Mouse (Mus musculus) forebrain, embryonic 10.5 days (tissue): ENCODE results near the gene Wdr95. TPM values are rescaled to one million over a fixed set of nuclear protein-coding genes. Genes with fewer than 3 reads are reported as not detected.
A peak's percentile ranks its signal among the peaks of the same experiment; 100 is the strongest.
"Not testable (repeated sequence)": the region's sequence is repeated elsewhere in the genome, so short reads cannot be mapped to it uniquely, and the experiment has no call there.

ENCODE experiments used
- DNase-seq: peaks from one replicate; pipeline ENCODE4 v3.0.0-alpha.2; 2017; ENCODE audit warnings: low spot score; ENCODE audit errors: extremely low spot score
- H3K27ac ChIP-seq: fragments of 300-500 bp; sonication (generic); 2 replicates; pipeline ENCODE4 v1.5.1; 2016; ENCODE audit warnings: mild to moderate bottlenecking
- H3K27me3 ChIP-seq: fragments of 300-500 bp; sonication (generic); 2 replicates; pipeline ENCODE4 v1.6.1; 2016; ENCODE audit warnings: mild to moderate bottlenecking; ENCODE audit not compliant: poor library complexity, severe bottlenecking
- H3K36me3 ChIP-seq: fragments of 300-500 bp; sonication (generic); replicated peaks from 2 replicates; pipeline ENCODE4 v1.6.1; 2016; ENCODE audit warnings: mild to moderate bottlenecking, moderate library complexity
- H3K4me1 ChIP-seq: fragments of 300-500 bp; sonication (generic); 2 replicates; pipeline ENCODE4 v1.6.1; 2016
- H3K4me3 ChIP-seq: fragments of 300-500 bp; sonication (generic); 2 replicates; pipeline ENCODE4 v1.5.1; 2016; ENCODE audit warnings: mild to moderate bottlenecking, moderate library complexity
- H3K9me3 ChIP-seq: fragments of 300-500 bp; sonication (generic); 2 replicates; pipeline ENCODE4 v1.6.1; 2016; ENCODE audit warnings: mild to moderate bottlenecking, moderate library complexity
- WGBS: fragments of 180-500 bp; shearing (Covaris S2); methylation state at CpG from one replicate; pipeline ENCODE4 v1.1.7; 2016; 5-methylcytosine and 5-hydroxymethylcytosine counted together
- polyA plus RNA-seq: library from polyadenylated mRNA; unstranded; fragments of >200 nt; fragmentation: Nextera tagmentation; extraction: Ambion mirVana; gene quantifications from 2 replicates; pipeline ENCODE4 v1.2.1, GENCODE M21; 2016

Wdr95 gene
- polyA plus RNA-seq, 1 experiment from 2014 or later = not detected

DNA sequence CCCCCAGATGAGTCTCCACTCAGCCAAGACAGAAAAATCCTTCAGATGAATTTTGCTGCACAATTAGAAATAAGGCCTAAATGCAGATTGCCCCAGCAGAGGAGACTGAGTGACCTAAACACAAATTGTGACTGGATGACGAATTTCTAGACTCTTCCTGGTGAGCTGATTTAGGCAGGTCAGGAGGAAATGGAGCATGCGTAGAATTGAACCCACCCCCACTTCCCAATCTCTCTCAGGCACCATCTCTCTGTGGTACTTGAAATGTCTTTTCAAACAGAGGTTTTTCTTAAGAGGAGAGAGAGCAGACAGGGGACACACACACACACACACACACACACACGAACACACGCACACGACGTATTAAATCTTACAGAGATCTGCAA is 4.6 kb upstream of the Wdr95 start:
- Histone ChIP-seq H3K9me3 (no peaks in the 10 kb centered on the region; the same call in 1 of the 2 replicates), H3K4me3 (no peak overlapping the region), H3K4me1 (peaks cover 62% of the 10 kb centered on the region), H3K27me3 (peaks cover 18% of the 10 kb centered on the region), H3K27ac (peak overlapping the region; percentile 81), H3K36me3 (no peaks in the 10 kb centered on the region)
- no peak for DNase-seq
- WGBS = 79% methylated on average over 6 of the region's 6 CpGs

DNA sequence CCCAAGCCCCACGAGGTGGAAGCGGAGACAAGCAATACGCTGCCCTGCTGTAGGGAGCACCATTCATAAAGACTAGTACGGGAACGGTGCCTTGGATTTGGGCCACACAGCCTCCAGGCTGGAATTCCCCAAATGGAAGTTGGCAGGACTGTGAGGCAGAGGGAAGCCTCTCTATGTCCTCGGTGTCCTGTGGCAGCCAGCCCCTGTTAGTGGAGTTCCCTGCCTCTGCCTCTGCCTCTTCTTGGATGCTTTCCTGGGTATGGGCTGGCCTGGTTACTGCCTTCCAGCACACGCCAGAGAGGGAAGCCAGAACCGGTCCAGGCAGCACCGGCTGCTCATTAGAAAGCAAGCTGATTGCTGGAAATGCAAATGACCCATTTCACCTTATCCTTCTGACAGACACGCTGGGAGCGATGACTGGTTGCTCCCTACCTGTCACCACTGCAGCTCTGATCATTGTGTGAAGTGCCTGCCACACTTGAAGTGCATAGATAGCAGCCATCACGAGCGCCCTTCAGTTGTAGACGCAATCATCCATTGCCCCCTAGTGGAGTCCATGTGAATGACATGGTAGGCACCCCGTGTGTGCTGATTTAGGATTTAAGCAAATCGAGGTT is 4.1 kb upstream of the Wdr95 start:
- peaks cover 66% of the 10 kb centered on the region for H3K4me1 ChIP-seq

DNA sequence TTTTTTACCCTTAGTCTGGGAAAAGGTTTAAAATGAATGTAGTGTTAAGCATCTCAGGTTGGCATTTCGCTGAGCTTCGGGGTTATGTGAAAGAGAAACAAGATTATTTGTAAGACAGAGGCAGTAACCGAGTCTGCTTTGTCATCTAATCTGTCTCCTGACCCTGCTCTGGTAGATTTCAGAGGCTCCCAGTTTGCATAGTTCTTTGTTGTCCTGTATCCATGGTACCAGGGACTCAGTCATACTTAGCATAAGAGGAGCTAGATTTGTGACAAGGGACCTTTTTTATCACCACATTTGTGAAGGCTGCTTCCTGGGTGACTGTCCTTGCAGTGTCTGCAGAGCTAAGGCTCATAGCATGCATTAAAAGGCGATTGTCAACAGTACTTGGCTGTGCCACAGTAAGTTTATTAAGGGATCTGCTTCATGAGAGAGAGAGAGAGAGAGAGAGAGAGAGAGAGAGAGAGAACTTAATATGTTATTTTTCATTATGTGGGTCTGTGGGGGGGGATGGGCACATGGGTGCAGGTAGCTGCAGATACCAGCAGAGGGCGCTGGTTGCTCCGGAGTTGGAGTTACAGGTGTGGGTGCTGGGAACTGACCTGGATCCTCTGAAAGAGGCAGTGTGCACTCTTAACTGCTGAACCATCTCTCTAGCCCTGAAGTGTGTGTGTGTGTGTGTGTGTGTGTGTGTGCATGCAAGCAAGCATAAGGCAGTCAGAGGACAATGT is 3.3 kb upstream of the Wdr95 start:
- no peak for DNase-seq
- peaks cover 18% of the 10 kb centered on the region for H3K27me3 ChIP-seq
- peaks cover 72% of the 10 kb centered on the region for H3K4me1 ChIP-seq
- H3K36me3 ChIP-seq = no peaks in the 10 kb centered on the region
- H3K27ac ChIP-seq = peak overlapping the region; percentile 81; the same call in 1 of the 2 replicates
- no peaks in the 10 kb centered on the region; the same call in 1 of the 2 replicates for H3K9me3 ChIP-seq
- 50% methylated on average over 6 of the region's 6 CpGs for WGBS
- no peak overlapping the region for H3K4me3 ChIP-seq

More for the DNA sequence above, 4.1 kb upstream of the Wdr95 start:
- H3K27me3 ChIP-seq = peaks cover 18% of the 10 kb centered on the region
- peak overlapping the region; percentile 7; the same call in 1 of the 2 replicates for H3K4me3 ChIP-seq
- peak overlapping the region; percentile 81 for H3K27ac ChIP-seq
- no peaks in the 10 kb centered on the region; the same call in 1 of the 2 replicates for H3K9me3 ChIP-seq
- H3K36me3 ChIP-seq = no peaks in the 10 kb centered on the region
- DNase-seq = peak; percentile 81
- 36% methylated on average over 16 of the region's 16 CpGs for WGBS

DNA sequence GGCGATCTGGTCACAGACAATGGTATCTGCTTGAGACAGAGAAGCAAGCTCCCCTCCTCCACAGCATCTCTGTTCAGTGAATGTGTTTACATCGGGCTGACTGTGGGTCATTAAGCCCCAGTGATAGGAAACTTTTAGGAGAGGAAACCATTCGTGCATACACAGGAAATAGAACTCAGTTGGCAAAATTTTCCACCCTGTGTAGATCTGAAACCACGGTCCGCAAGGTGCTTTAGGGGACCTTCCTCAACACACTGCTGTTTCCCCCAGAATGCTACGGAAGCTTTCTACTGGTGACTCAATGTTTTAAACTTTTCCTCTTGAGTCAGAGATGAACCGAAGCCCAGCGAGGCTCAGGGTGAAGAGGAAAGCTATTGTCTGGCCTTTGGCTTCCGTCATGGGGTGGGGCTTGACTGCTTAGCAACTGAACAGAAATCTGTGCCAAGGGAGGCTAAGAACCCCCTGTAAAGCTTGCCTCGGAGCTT is 2.0 kb upstream of the Wdr95 start:
- DNase-seq = no peak
- Histone ChIP-seq H3K4me1 (peaks cover 66% of the 10 kb centered on the region), H3K36me3 (no peaks in the 10 kb centered on the region), H3K4me3 (no peak overlapping the region), H3K27me3 (peaks cover 18% of the 10 kb centered on the region), H3K9me3 (no peaks in the 10 kb centered on the region; the same call in 1 of the 2 replicates), H3K27ac (peak overlapping the region; percentile 66; the same call in 1 of the 2 replicates)
- WGBS = 58% methylated on average over 10 of the region's 10 CpGs

DNA sequence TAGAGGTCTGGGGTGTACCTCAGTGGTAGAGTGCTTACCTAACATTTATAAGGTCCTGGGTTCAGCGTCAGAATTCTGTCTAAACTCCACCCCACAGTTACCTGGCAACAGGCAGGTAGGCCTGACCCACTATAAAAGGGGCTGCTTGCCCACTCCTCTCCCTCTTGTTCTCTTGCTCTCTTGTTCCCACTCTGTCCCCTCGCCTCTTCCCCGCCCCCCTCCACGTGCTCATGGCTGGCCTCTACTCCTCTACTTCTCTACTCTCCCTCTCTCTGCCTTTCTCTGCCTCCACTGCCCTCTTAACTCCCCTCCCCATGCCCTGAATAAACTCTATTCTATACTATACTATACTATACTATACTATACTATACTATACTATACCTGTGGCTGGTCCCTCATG is 1.2 kb upstream of the Wdr95 start:
- Histone ChIP-seq H3K4me1 (peaks cover 63% of the 10 kb centered on the region), H3K27me3 (peaks cover 16% of the 10 kb centered on the region), H3K27ac (peak overlapping the region; percentile 66; the same call in 1 of the 2 replicates)
- WGBS = 85% methylated on average over 4 of the region's 4 CpGs
- DNase-seq, H3K4me3 ChIP-seq, H3K36me3 ChIP-seq, H3K9me3 ChIP-seq: not testable (repeated sequence)

DNA sequence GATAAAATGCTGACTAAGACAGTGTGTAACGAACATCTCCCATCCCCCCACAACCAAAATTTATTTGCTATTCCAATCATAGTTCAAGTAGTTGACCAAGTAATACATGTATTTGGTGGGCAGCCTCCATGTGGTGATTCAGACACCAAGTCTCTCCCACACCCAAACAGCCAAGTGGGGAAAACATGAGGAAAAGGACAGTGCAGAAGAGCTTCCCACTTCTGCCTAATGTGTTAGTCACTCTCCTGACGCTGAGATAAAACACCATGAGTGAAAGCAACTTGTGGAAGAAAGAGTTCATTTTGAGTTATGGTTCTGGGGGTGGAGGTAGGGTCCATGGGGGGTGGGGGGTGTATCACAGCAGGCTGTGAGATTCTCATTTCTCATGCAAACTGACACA is 5.4 kb downstream of the Wdr95 start:
- Histone ChIP-seq H3K9me3 (no peaks in the 10 kb centered on the region), H3K4me3 (no peak overlapping the region)
- 95% methylated on average over 2 of the region's 2 CpGs for WGBS

DNA sequence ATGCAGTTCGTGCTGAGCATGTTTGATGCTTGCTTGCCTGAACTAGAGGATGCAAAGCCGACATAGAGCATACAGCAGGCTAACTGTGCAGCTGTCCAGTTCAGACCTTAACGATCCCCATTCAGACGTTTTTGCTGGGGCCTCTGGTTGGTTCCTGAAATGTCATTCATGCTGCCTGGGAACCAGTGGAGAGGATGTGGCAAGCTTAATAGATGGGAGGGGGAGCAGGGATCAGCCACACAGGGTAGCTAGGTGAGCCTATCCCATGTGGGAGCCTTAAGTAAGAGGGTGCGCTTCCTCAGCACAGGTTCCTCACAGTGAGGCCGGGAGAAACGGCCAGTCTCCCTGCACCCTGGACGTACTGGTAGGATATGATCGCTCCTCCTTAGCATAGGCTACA is 7.5 kb downstream of the Wdr95 start:
- 79% methylated on average over 9 of the region's 9 CpGs for WGBS

More for the DNA sequence above, 5.4 kb downstream of the Wdr95 start:
- Histone ChIP-seq H3K27me3 (no peaks in the 10 kb centered on the region), H3K4me1 (peaks cover 27% of the 10 kb centered on the region), H3K36me3 (no peaks in the 10 kb centered on the region), H3K27ac (no peak overlapping the region)
- no peak for DNase-seq

DNA sequence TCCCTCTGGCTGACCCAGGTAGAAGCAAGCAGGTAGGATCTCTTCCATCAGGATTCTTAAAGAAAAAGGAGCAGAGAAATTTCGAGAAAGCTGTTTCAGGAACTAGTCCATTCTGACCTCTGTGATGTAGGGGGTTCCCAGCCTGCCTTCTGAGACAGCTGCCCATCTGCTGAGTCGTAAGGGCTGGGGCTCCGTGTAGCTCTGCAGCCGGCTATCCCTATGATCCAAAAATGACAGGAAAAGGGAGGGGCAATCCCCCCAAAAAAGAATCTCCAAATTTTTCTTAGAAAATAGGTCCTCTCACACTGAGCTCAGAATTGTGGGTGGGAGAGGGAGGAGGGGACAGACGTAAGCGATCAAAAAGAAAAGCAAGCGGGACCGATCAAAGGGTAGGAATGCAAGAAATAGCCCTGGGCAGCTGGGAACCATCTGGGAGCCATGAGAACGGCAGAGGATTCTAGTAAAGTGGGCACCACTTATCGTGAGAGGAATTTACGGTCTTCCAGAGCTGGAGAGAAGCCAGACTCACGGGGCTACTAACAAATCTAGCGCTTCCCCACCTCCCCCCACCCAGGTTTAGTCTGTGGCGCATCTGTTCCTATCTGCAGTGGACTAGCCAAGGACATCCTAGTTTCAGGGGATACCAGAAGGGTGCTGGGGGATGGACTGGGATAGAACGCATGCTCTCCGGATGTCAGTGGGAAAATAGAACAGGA is 9.5 kb downstream of the Wdr95 start:
- WGBS = 69% methylated on average over 16 of the region's 16 CpGs
- H3K27ac ChIP-seq = peak overlapping the region; percentile 51; the same call in 1 of the 2 replicates
- H3K4me1 ChIP-seq = peaks cover 17% of the 10 kb centered on the region
- H3K9me3 ChIP-seq = no peaks in the 10 kb centered on the region
- no peak for DNase-seq
- H3K4me3 ChIP-seq = no peak overlapping the region
- H3K36me3 ChIP-seq = no peaks in the 10 kb centered on the region
- no peaks in the 10 kb centered on the region for H3K27me3 ChIP-seq

More for the DNA sequence above, 7.5 kb downstream of the Wdr95 start:
- DNase-seq = no peak
- no peaks in the 10 kb centered on the region for H3K27me3 ChIP-seq
- no peaks in the 10 kb centered on the region for H3K9me3 ChIP-seq
- H3K4me3 ChIP-seq = no peak overlapping the region
- H3K4me1 ChIP-seq = peaks cover 17% of the 10 kb centered on the region
- no peak overlapping the region for H3K27ac ChIP-seq
- no peaks in the 10 kb centered on the region for H3K36me3 ChIP-seq

DNA sequence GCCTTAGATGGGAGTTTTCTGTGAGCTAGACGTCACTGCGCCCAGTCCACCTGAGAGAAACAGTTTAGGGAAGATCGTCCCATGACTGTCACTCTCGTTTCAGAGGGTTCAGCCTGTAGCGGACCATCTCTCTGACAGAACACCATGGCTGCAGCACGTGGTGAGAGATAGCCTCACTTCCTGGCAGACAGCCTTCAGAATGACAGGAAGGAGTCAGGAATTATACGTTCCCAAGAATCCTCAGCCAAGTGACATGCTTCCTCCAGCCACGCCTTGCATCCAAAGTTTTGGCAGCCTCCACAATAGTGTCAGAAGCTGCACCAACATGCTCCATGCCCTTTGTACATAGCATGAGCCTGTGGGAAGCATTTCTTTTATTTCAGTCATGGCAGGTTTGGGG is 10.1 kb downstream of the Wdr95 start:
- Histone ChIP-seq H3K27me3 (no peaks in the 10 kb centered on the region), H3K9me3 (no peaks in the 10 kb centered on the region), H3K27ac (no peak overlapping the region), H3K4me3 (no peak overlapping the region), H3K4me1 (peaks cover 17% of the 10 kb centered on the region), H3K36me3 (no peaks in the 10 kb centered on the region)
- no peak for DNase-seq
- 82% methylated on average over 8 of the region's 8 CpGs for WGBS

DNA sequence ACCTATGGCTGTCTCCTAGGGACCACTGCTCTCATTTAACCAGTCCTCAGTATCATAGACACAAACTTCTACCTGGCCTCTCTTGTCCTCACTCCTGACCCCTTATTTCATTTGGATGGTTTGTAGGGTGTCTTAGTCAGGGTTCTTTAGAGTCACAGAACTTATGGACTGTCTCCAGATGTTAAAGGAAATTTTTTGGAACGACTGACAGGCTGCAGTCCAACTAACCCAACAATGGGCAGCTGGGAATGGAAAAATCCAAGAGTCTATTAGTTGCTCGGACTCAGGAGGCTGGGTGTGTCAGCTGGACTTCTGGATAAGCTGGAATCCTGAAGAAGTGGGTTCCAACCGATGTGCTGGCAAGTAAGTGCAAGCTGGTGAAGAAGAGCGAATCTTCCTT is 10.6 kb downstream of the Wdr95 start:
- DNase-seq = no peak

DNA sequence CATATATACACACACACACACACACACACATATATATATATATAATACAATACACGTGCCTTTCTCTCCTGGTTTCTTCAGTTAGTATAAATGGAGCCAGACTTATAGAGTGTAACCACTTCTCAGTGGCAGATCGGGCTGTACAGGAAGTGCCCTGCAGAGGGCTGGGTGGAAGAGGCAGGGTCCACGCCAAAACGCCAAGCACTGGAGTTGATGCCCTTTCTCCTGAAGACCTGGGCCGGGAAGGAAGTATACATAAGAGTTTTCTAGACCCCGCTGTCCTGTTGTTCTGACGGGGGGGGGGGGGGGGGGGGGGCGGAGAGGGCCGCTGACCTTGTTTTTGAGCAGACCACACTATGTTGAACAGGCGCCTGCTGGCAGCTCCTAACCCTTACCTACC is 22.7 kb downstream of the Wdr95 start:
- Histone ChIP-seq H3K4me1 (no peaks in the 10 kb centered on the region), H3K27me3 (no peaks in the 10 kb centered on the region), H3K36me3 (no peaks in the 10 kb centered on the region), H3K4me3 (no peak overlapping the region), H3K27ac (no peak overlapping the region), H3K9me3 (peaks cover 4% of the 10 kb centered on the region; the same call in 1 of the 2 replicates)
- 63% methylated on average over 10 of the region's 10 CpGs for WGBS
- DNase-seq = no peak

More for the DNA sequence above, 10.6 kb downstream of the Wdr95 start:
- Histone ChIP-seq H3K9me3 (no peaks in the 10 kb centered on the region), H3K27me3 (no peaks in the 10 kb centered on the region), H3K27ac (no peak overlapping the region), H3K4me1 (peaks cover 17% of the 10 kb centered on the region), H3K36me3 (no peaks in the 10 kb centered on the region), H3K4me3 (no peak overlapping the region)
- 83% methylated on average over 4 of the region's 4 CpGs for WGBS

DNA sequence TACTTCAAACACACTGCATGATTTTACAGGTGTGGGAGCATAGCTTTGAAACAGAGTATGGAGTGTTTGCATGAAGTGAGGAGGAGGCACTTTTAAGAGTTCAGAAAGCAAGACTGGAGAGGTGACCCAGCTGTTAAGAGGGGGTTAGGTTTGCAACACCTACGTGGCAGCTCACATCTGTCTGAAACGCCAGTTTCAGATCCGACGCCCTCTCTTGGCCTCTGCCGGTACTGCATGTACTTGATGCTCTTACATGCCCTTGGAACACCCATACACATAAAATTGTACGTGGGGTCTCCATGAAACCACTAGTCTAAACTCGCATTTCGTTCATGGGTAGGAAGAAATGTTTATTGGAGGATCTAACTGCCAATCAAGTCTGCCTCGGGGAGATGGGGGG is 24.3 kb downstream of the Wdr95 start:
- WGBS = 48% methylated on average over 9 of the region's 9 CpGs
- no peak for DNase-seq
- no peaks in the 10 kb centered on the region for H3K4me1 ChIP-seq
- H3K9me3 ChIP-seq = peaks cover 4% of the 10 kb centered on the region; the same call in 1 of the 2 replicates
- no peaks in the 10 kb centered on the region for H3K36me3 ChIP-seq
- no peak overlapping the region for H3K27ac ChIP-seq
- H3K27me3 ChIP-seq = no peaks in the 10 kb centered on the region
- H3K4me3 ChIP-seq = no peak overlapping the region
